Mouse (Mus musculus) MEL (cell line): ENCODE measurements at regions not wholly inside any gene's neighbourhood (a gene's known extent, or its start where the extent isn't known, plus 50 kb on each side); places are given as distances from the start of the nearest gene placed in this dataset.

ENCODE experiments used
- CTCF ChIP-seq, 3 experiments: IDR thresholded peaks in 2 of 3; conservative IDR thresholded peaks in 1 of 3; 2 replicates each; pipeline ENCODE4 v1.5.1; 2011 to 2012; ENCODE audit warnings: low read length in 3 of 3, low read depth in 2 of 3, mild to moderate bottlenecking in 2 of 3, improper control_type of control experiment in 1 of 3, inconsistent platforms in 1 of 3, mixed read lengths in 1 of 3, moderate library complexity in 1 of 3; ENCODE audit not compliant: control insufficient read depth in 1 of 3, insufficient read depth in 1 of 3, poor library complexity in 1 of 3, severe bottlenecking in 1 of 3
- E2F4 ChIP-seq: IDR thresholded peaks from 2 replicates; pipeline ENCODE4 v1.6.1; 2011; ENCODE audit warnings: low read depth, low read length, improper control_type of control experiment, borderline replicate concordance
- EP300 ChIP-seq, 2 experiments: IDR thresholded peaks; 2 replicates each; pipeline ENCODE4 v1.6.1; 2011; ENCODE audit warnings: improper control_type of control experiment in 2 of 2, low read length in 2 of 2, low read depth in 1 of 2, mild to moderate bottlenecking in 1 of 2
- KAT2A ChIP-seq: conservative IDR thresholded peaks from 2 replicates; pipeline ENCODE4 v1.6.1; 2012; ENCODE audit warnings: low read depth, low read length, improper control_type of control experiment, inconsistent platforms
- MAX ChIP-seq: IDR thresholded peaks from 2 replicates; pipeline ENCODE4 v1.6.1; 2011; ENCODE audit warnings: low read length, improper control_type of control experiment
- POLR2A ChIP-seq, 2 experiments: IDR thresholded peaks; 2 replicates each; pipeline ENCODE4 v1.6.1; 2011 to 2012; ENCODE audit warnings: low read length in 2 of 2, mild to moderate bottlenecking in 2 of 2, control low read depth in 1 of 2, improper control_type of control experiment in 1 of 2, low read depth in 1 of 2, moderate library complexity in 1 of 2; ENCODE audit not compliant: control insufficient read depth in 1 of 2, insufficient read depth in 1 of 2, poor library complexity in 1 of 2
- RAD21 ChIP-seq: IDR thresholded peaks from 2 replicates; pipeline ENCODE4 v1.6.1; 2011; ENCODE audit warnings: mild to moderate bottlenecking, low read depth, low read length, improper control_type of control experiment
- SIN3A ChIP-seq: IDR thresholded peaks from 2 replicates; pipeline ENCODE4 v1.6.1; 2012; ENCODE audit warnings: low read length, improper control_type of control experiment, inconsistent platforms
- TCF12 ChIP-seq: IDR thresholded peaks from 2 replicates; pipeline ENCODE4 v1.6.1; 2014; ENCODE audit warnings: low read depth, mild to moderate bottlenecking, inconsistent platforms, low read length, improper control_type of control experiment, moderate library complexity
- ZC3H11A ChIP-seq: IDR thresholded peaks from 2 replicates; pipeline ENCODE4 v1.6.1; 2012; ENCODE audit warnings: low read depth, mild to moderate bottlenecking, inconsistent platforms, low read length, improper control_type of control experiment
- ZNF384 ChIP-seq: IDR thresholded peaks from 2 replicates; pipeline ENCODE4 v1.6.1; 2012; ENCODE audit warnings: low read depth, mild to moderate bottlenecking, inconsistent platforms, low read length, improper control_type of control experiment

- TF ChIP-seq CTCF (IDR thresholded peaks at IDR 0.05 in 2 of 3, conservative IDR thresholded peaks at IDR 0.05 in 1 of 3; ENCODE audit: control insufficient read depth in 1 of 3, insufficient read depth in 1 of 3, low read depth in 2 of 3, low read length in 3 of 3, poor library complexity in 1 of 3, severe bottlenecking in 1 of 3) (no peak), E2F4 (no peak), EP300 (IDR thresholded peaks at IDR 0.05; ENCODE audit: low read depth in 1 of 2, low read length in 2 of 2) (no peak), RAD21 (no peak), ZC3H11A (no peak), SIN3A (no peak), POLR2A (IDR thresholded peaks at IDR 0.05; ENCODE audit: control insufficient read depth in 1 of 2, insufficient read depth in 1 of 2, low read depth in 1 of 2, low read length in 2 of 2, poor library complexity in 1 of 2) (no peak), ZNF384 (no peak), KAT2A (no peak), TCF12 (no peak), MAX (no peak)
Measured at GRCm38 (mm10) chr4:89753484-89753883, 74.2 kb downstream of the Dmrta1 start.
